20 mouse cellular contexts compared by ENCODE assay signal in the genomic region with DNA sequence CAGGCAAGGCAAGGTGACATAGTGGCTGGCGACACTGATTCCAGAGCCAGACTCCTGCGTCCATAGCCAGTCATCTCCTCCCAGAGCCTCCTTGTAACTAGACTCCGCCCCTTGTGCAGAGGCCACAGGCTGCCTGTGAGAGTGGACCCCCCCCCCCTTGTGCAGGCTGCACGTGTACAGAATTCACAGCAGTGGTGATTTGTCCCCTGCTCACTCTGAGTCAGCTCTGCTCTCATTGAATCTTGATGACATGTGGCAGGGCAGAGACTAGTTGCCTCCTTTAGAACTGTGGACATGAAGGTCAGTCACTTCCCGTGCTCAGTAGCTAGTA. TPM values are rescaled to one million over a fixed set of nuclear protein-coding genes. Genes with fewer than 3 reads are reported as not detected.
DNase-seq lines count a peak whose midpoint lies in the region; ATAC-seq and TF ChIP-seq lines count a peak whose summit lies in the region.
"Had no signal": no experiment of that assay in that cellular context is flagged by ENCODE, and none has a peak within 500 bp of the region (broad histone marks: within the 10 kb centered on the region; RNA-seq: fewer than 3 reads in every experiment).

No protein-coding gene starts in this region.

- 0 out of 2 replicates have a peak overlapping the region, but pooled peaks have one; percentile 16 for H3K9ac ChIP-seq in heart, embryonic 11.5 days (ENCODE audit: low read depth, low read length)
- H3K9ac ChIP-seq in heart, adult 2 months (ENCODE audit: low read depth, low read length), result no peak overlapping the region
- peak overlapping the region; percentile 14; the same call in 1 of the 2 replicates for H3K9ac ChIP-seq in midbrain, embryonic 13.5 days (replicated peaks)
- H3K9ac ChIP-seq in midbrain, postnatal 0 days (replicated peaks; ENCODE audit: low read length, poor library complexity, severe bottlenecking), result no peak overlapping the region
- no peak overlapping the region for H3K9ac ChIP-seq in intestine, embryonic 16.5 days (ENCODE audit: low read depth, low read length)
- H3K9ac ChIP-seq: heart, embryonic 13.5 days; hindbrain, embryonic 15.5 days; liver, embryonic 13.5 days; neural tube, embryonic 12.5 days had no signal

- intact Hi-C loops in heart, adult 2 months (cut with DNase I), result no loop called here

- TF ChIP-seq POLR2A in heart, adult 2 months (IDR thresholded peaks at IDR 0.05; ENCODE audit: insufficient read depth, low read depth, low read length), result no peak
- no peak for TF ChIP-seq POLR2A in brain, embryonic 14.5 days (IDR thresholded peaks at IDR 0.05; ENCODE audit: borderline replicate concordance, extremely low read depth, insufficient read depth, insufficient read length, poor library complexity, severe bottlenecking)

- H3K4me3 ChIP-seq in heart, embryonic 11.5 days (ENCODE audit: low read depth, low read length), result no peak overlapping the region
- no peak overlapping the region for H3K4me3 ChIP-seq in heart, adult 2 months
- no peak overlapping the region for H3K4me3 ChIP-seq in midbrain, embryonic 13.5 days (replicated peaks)
- H3K4me3 ChIP-seq in midbrain, postnatal 0 days (ENCODE audit: low read depth, low read length), result no peak overlapping the region
- H3K4me3 ChIP-seq in intestine, embryonic 16.5 days (ENCODE audit: low read length), result no peak overlapping the region
- H3K4me3 ChIP-seq: erythroblast, embryonic 14.5 days; heart, embryonic 13.5 days; hindbrain, embryonic 15.5 days; liver, embryonic 13.5 days; neural tube, embryonic 12.5 days had no signal

- no peaks in the 10 kb centered on the region; the same call in 1 of the 2 replicates for H3K9me3 ChIP-seq in heart, embryonic 11.5 days (replicated peaks; ENCODE audit: control insufficient read depth, low read length)
- H3K9me3 ChIP-seq in midbrain, embryonic 13.5 days, result no peaks in the 10 kb centered on the region; the same call in 1 of the 2 replicates
- H3K9me3 ChIP-seq in midbrain, postnatal 0 days (ENCODE audit: low read length), result no peaks in the 10 kb centered on the region
- H3K9me3 ChIP-seq in intestine, embryonic 16.5 days (ENCODE audit: control insufficient read depth, low read length), result no peaks in the 10 kb centered on the region
- H3K9me3 ChIP-seq: heart, embryonic 13.5 days; hindbrain, embryonic 15.5 days; liver, embryonic 13.5 days; neural tube, embryonic 12.5 days had no signal

- H3K27ac ChIP-seq in heart, embryonic 11.5 days (ENCODE audit: low read depth, low read length), result no peak overlapping the region
- H3K27ac ChIP-seq in heart, adult 2 months, result no peak overlapping the region
- H3K27ac ChIP-seq in midbrain, embryonic 13.5 days, result no peak overlapping the region
- no peak overlapping the region for H3K27ac ChIP-seq in midbrain, postnatal 0 days (ENCODE audit: low read depth, low read length)
- H3K27ac ChIP-seq in intestine, embryonic 16.5 days (ENCODE audit: low read length), result no peak overlapping the region
- H3K27ac ChIP-seq: heart, embryonic 13.5 days; hindbrain, embryonic 15.5 days; liver, embryonic 13.5 days; neural tube, embryonic 12.5 days had no signal

- DNase-seq in heart, adult 2 months, result no peak
- DNase-seq in midbrain, postnatal 0 days (ENCODE audit: low spot score), result no peak
- DNase-seq in brain, embryonic 14.5 days (ENCODE audit: low read depth), result peak; percentile 34
- no peak for DNase-seq in spleen, postnatal 36 days (ENCODE audit: low spot score in 2 of 2)
- DNase-seq: cerebellum, adult 2 months; gastrocnemius, postnatal 36 days; kidney, adult 2 months; liver, embryonic 13.5 days; right cerebral cortex, postnatal 4 days; thymus, adult 2 months had no signal

- ATAC-seq in heart, embryonic 11.5 days (replicated peaks; ENCODE audit: insufficient number of reproducible peaks, low FRiP score, low TSS enrichment), result no peak
- peak; percentile 34; the same call in 1 of the 2 replicates for ATAC-seq in midbrain, embryonic 13.5 days
- ATAC-seq in midbrain, postnatal 0 days (ENCODE audit: low FRiP score), result no peak
- no peak for ATAC-seq in intestine, embryonic 16.5 days
- ATAC-seq: lung, postnatal 0 days had no signal

- H3K36me3 ChIP-seq in heart, embryonic 11.5 days (ENCODE audit: control insufficient read depth, insufficient read depth, low read length), result no peaks in the 10 kb centered on the region
- no peaks in the 10 kb centered on the region for H3K36me3 ChIP-seq in heart, adult 2 months (ENCODE audit: control insufficient read depth, insufficient read depth, low read length)
- no peaks in the 10 kb centered on the region for H3K36me3 ChIP-seq in midbrain, embryonic 13.5 days
- H3K36me3 ChIP-seq in midbrain, postnatal 0 days (ENCODE audit: insufficient read depth, low read length), result no peaks in the 10 kb centered on the region
- H3K36me3 ChIP-seq in intestine, embryonic 16.5 days (ENCODE audit: control insufficient read depth, insufficient read depth, low read length), result no peaks in the 10 kb centered on the region
- H3K36me3 ChIP-seq: heart, embryonic 13.5 days; hindbrain, embryonic 15.5 days; liver, embryonic 13.5 days; neural tube, embryonic 12.5 days had no signal

- no peak overlapping the region for H3K4me2 ChIP-seq in heart, embryonic 11.5 days
- H3K4me2 ChIP-seq in midbrain, embryonic 13.5 days (replicated peaks), result no peak overlapping the region
- no peak overlapping the region for H3K4me2 ChIP-seq in midbrain, postnatal 0 days (ENCODE audit: low read depth, low read length, poor library complexity, severe bottlenecking)
- no peak overlapping the region for H3K4me2 ChIP-seq in intestine, embryonic 16.5 days (ENCODE audit: low read depth, low read length)
- H3K4me2 ChIP-seq: heart, embryonic 13.5 days; hindbrain, embryonic 15.5 days; liver, embryonic 13.5 days; neural tube, embryonic 12.5 days had no signal

- 45% methylated on average over 5 of the region's 5 CpGs for WGBS in heart, embryonic 11.5 days (ENCODE audit: insufficient replicate concordance)
- 38% methylated on average over 5 of the region's 5 CpGs for WGBS in heart, adult 2 months
- WGBS in midbrain, embryonic 13.5 days, result 35% methylated on average over 5 of the region's 5 CpGs
- WGBS in midbrain, postnatal 0 days, result 46% methylated on average over 5 of the region's 5 CpGs
- WGBS in intestine, embryonic 16.5 days, result 41% methylated on average over 5 of the region's 5 CpGs

- H3K27me3 ChIP-seq in heart, embryonic 11.5 days (ENCODE audit: control insufficient read depth, insufficient read depth, low read length), result peaks cover 27% of the 10 kb centered on the region
- no peaks in the 10 kb centered on the region for H3K27me3 ChIP-seq in heart, adult 2 months (ENCODE audit: control insufficient read depth, insufficient read depth, low read length)
- H3K27me3 ChIP-seq in midbrain, embryonic 13.5 days, result peaks cover 46% of the 10 kb centered on the region
- H3K27me3 ChIP-seq in midbrain, postnatal 0 days (ENCODE audit: insufficient read depth, low read length), result peaks cover 9% of the 10 kb centered on the region
- H3K27me3 ChIP-seq in intestine, embryonic 16.5 days (replicated peaks; ENCODE audit: control insufficient read depth, insufficient read depth, low read length), result peaks cover 18% of the 10 kb centered on the region

- no peaks in the 10 kb centered on the region for H3K79me2 ChIP-seq in heart, adult 2 months (replicated peaks; ENCODE audit: control insufficient read depth, insufficient read depth, low read length)

- TF ChIP-seq EP300 in heart, adult 2 months (IDR thresholded peaks at IDR 0.05; ENCODE audit: insufficient read depth, low read depth, low read length), result no peak

- H3K4me1 ChIP-seq in heart, embryonic 11.5 days (ENCODE audit: control insufficient read depth, insufficient read depth, low read length), result no peaks in the 10 kb centered on the region
- no peaks in the 10 kb centered on the region for H3K4me1 ChIP-seq in heart, adult 2 months (ENCODE audit: control insufficient read depth, insufficient read depth, low read length)
- H3K4me1 ChIP-seq in midbrain, embryonic 13.5 days (replicated peaks), result peaks cover 7% of the 10 kb centered on the region; the same call in 1 of the 2 replicates
- H3K4me1 ChIP-seq in midbrain, postnatal 0 days (ENCODE audit: insufficient read depth, low read length), result no peaks in the 10 kb centered on the region
- H3K4me1 ChIP-seq in intestine, embryonic 16.5 days (ENCODE audit: control insufficient read depth, insufficient read depth, low read length), result no peaks in the 10 kb centered on the region
- H3K4me1 ChIP-seq: heart, embryonic 13.5 days; hindbrain, embryonic 15.5 days; liver, embryonic 13.5 days; neural tube, embryonic 12.5 days had no signal

- no peak for TF ChIP-seq CTCF in heart, adult 2 months (IDR thresholded peaks at IDR 0.05)
- no peak for TF ChIP-seq CTCF in midbrain, postnatal 0 days (IDR thresholded peaks at IDR 0.05)
- no peak for TF ChIP-seq CTCF in brain, embryonic 14.5 days (IDR thresholded peaks at IDR 0.05; ENCODE audit: borderline replicate concordance, extremely low read depth, insufficient read depth, insufficient read length)

RNA-seq across cellular contexts. Expression of a gene that starts 8.8 kb away (rescaled TPM):
- not detected in 2 replicates for polyA plus RNA-seq in heart, embryonic 11.5 days (2014; fragmentation: Nextera tagmentation; extraction: Ambion mirVana)
- not detected for total RNA-seq in heart, adult 2 months (2021)
- polyA plus RNA-seq in heart, adult 2 months (2012; rRNA removed), result not detected in 2 replicates
- 2.2 and 3.0 TPM in 2 replicates for polyA plus RNA-seq in midbrain, embryonic 13.5 days (2015; fragmentation: Nextera tagmentation; extraction: Ambion mirVana)
- 1.8 and 3.0 TPM in 2 replicates for total RNA-seq in midbrain, postnatal 0 days (2014; rRNA removed)
- 0.83 and 1.2 TPM in 2 replicates for polyA plus RNA-seq in midbrain, postnatal 0 days (2015; fragmentation: Nextera tagmentation; extraction: Ambion mirVana)
- 2.5 and 5.8 TPM in 2 replicates for polyA plus RNA-seq in brain, embryonic 14.5 days (2012; rRNA removed)
- polyA plus RNA-seq in intestine, embryonic 16.5 days (2015; fragmentation: Nextera tagmentation; extraction: Ambion mirVana), result not detected in 2 replicates
- total RNA-seq: gastrocnemius, postnatal 36 days; MEL had no signal
- polyA plus RNA-seq: erythroblast, embryonic 14.5 days; heart, embryonic 13.5 days; kidney, adult 2 months; large intestine, adult 2 months; liver, embryonic 13.5 days; lung, postnatal 0 days had no signal

RNA-seq across cellular contexts. Expression of a gene that starts 38.8 kb away (rescaled TPM):
- polyA plus RNA-seq in heart, embryonic 11.5 days (2014; fragmentation: Nextera tagmentation; extraction: Ambion mirVana), result 8.6 and 9.5 TPM in 2 replicates
- 1 to 10 TPM; 5.3 to 5.8 TPM for total RNA-seq in heart, adult 2 months (2021)
- polyA plus RNA-seq in heart, adult 2 months (2012; rRNA removed), result 15.4 and 18.0 TPM in 2 replicates
- polyA plus RNA-seq in midbrain, embryonic 13.5 days (2015; fragmentation: Nextera tagmentation; extraction: Ambion mirVana), result 12.8 and 13.9 TPM in 2 replicates
- total RNA-seq in midbrain, postnatal 0 days (2014; rRNA removed), result 6.8 and 10.0 TPM in 2 replicates
- 9.0 and 10.4 TPM in 2 replicates for polyA plus RNA-seq in midbrain, postnatal 0 days (2015; fragmentation: Nextera tagmentation; extraction: Ambion mirVana)
- polyA plus RNA-seq in brain, embryonic 14.5 days (2012; rRNA removed), result 25.1 and 34.0 TPM in 2 replicates
- polyA plus RNA-seq in intestine, embryonic 16.5 days (2015; fragmentation: Nextera tagmentation; extraction: Ambion mirVana), result 27.8 and 28.2 TPM in 2 replicates

Comparison
In these comparisons a context has a peak if more than half of its experiments do, and no peak if none do; other contexts are left out.
1. H3K9ac ChIP-seq: peak in heart, embryonic 11.5 days (single experiment) and midbrain, embryonic 13.5 days (single experiment); none in heart, adult 2 months (single experiment), midbrain, postnatal 0 days (single experiment) and intestine, embryonic 16.5 days (single experiment).